Mouse (Mus musculus): ENCODE measurements around the gene Arhgap32.
A peak's percentile ranks its signal among the peaks of the same experiment; 100 is the strongest.
"Not testable (repeated sequence)": the region's sequence is repeated elsewhere in the genome, so short reads cannot be mapped to it uniquely, and the experiment has no call there.

The Arhgap32 gene

DNA sequence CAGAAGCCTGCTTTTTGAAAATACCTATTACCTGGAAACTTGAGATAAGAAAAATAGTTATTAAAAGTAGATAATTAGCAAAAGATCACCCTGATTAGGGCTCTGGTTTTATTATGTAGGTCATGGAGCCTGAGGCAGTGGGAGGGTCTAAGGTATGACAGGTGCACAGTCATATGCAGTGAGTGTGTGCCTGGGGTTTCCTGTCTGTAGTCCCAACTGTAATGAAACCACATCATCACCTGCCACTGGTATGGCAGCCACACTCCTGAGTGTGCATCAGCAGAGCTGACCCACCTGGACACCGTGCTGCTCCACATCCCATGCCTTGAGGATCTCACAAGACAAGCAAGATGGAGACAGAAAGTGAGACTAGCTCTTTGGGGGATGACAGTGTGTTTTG, at the start of gene Arhgap32:
Arhgap32 (plus strand) TSS at position 351 of the 400 bp plus-strand sequence.
- no peak for DNase-seq (ENCODE audit: low read depth)

DNA sequence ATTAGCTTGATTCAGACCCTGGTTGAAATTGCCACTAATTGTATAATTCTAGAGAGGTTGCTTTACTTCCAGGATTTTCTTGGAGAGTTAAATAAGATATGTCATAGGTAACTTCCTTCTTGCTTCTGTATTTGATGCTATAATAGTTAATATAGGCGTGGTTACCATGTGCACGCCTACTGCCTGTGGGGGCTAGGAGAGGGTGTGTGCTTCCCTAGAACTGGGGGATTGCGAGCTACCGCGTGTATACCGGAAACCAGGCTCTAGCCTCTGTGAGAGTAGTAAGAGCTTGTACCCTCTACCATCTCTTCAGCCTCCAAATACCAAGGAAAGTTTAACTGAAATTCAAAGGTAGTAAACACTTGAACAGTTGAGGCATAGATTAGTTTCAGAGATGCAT, 43.2 kb upstream of the Arhgap32 start:
- no peak for DNase-seq (ENCODE audit: low read depth)

GRCm38 (mm10) chr9:32088106-32088776, 27.7 kb upstream of the Arhgap32 start:
- DNase-seq (ENCODE audit: low read depth), result no peak

DNA sequence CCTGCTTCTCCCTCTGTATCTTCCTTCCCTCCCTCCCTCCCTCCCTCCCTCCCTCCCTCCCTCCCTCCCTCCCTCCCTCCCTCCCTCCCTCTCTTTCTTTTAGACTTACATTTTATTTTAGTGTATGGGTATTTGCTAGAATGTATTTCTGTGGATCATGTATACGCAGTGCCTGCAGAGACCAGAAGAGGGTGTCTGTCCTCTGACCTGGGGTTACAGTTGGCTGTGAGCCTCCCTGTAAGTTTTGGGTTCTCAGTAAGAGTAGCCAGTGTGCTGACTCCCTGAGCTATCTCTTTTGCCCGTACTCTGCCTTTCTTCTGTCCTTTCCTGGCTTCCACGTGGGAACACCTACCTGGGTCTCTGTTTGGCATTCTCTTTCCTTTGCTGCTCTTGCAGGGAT, 27.1 kb upstream of the Arhgap32 start:
- DNase-seq (ENCODE audit: low read depth), result no peak

- DNase-seq (ENCODE audit: low read depth), result no peak
These were observed 22.5 kb upstream of the Arhgap32 start for GRCm38 (mm10) chr9:32093456-32093855.

GRCm38 (mm10) chr9:32094351-32095120, 21.4 kb upstream of the Arhgap32 start:
- no peak for DNase-seq (ENCODE audit: low read depth)

DNA sequence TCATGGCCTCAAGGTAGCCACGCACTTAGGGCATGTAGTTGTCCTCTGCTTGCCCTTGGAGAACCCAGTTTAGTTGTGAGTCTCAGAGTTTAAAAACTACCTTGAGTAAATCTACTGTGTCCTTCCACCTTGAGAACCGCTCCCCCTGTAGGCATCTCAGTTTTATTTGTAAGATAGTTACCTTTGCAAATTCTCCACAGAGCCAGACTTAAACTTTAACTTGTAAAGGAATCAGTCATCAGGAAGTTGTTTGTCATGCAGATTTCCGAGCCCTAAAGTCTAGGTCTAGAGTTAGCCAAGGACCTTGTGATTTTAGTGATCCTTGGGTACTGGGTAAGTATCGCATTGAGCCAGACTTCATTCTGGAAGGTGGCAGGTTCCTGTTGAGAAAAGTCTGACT, 20.4 kb upstream of the Arhgap32 start:
- no peak for DNase-seq (ENCODE audit: low read depth)

DNA sequence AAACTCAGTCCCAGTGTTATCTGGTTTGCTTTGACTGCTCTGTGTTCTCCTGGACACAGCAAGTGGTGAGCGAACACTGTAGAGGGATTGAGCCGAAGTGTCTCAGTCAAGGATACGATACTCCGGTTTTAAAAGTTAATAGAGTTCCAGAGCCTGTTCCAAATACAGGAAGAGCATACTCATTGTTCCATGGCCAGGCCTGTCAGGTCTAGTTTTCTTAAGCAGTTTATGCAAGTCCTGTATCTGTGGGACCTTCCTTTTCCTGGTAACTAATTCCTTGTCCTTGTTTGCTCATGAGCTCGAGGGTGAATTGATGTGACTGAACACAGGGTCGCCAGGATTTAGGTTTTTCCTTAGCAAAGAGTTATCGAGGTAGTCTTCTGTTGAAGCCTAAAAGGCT, 19.4 kb upstream of the Arhgap32 start:
- DNase-seq (ENCODE audit: low read depth), result no peak

DNA sequence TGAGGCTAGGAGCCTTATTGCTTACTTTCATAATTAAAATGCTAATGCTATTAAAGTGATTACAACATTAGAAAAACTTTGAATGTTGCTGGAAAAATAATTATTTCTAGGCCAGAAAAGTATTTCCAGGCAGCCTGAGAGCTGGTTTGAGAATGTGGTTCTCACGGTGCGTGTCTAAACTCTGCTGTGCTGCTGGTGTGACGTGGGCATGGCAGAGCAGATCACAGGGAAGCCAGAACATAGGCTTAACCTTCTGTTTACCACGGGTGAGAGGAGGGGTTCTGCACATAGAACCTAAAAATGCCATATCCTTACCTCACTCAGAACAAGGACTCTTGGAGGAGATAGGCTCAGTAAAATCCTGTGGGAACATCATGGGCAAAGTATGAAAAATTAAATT, 18.8 kb upstream of the Arhgap32 start:
- DNase-seq (ENCODE audit: low read depth), result no peak

DNA sequence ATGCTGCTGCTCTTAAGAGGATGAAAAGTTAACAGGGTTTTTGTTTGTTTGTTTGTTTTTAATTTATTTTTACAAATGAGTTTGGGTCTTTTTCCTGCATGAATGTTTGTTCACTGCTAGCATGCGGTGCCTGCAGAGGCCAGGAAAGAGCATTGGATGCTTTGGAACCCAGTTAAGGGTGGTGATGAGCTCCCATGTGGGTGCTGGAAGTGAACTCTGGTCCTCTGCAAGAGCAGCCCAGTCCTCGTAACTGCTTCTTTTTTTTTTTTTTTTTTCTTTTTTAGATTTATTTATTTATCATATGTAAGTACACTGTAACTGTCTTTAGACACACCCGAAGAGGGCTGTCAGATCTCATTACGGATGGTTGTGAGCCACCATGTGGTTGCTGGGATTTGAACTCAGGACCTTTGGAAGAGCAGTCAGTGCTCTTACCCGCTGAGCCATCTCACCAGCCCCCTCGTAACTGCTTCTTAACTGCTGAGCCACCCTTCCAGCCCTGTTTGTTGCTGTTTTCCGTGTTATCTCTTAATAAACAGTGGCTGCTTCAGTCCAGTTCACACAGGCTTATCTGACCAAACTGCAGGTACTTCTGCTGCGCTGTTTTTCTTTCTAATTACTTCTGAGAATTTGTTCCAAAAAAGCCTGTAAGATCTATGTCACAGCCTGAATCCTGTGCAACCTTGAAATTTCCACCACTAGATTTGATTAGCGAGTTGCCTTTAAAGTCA, 17.3 kb upstream of the Arhgap32 start:
- DNase-seq (ENCODE audit: low read depth), result no peak

- no peak for DNase-seq (ENCODE audit: low read depth)
These were observed 15.4 kb upstream of the Arhgap32 start for GRCm38 (mm10) chr9:32100561-32100960.

GRCm38 (mm10) chr9:32101488-32101887, 14.4 kb upstream of the Arhgap32 start:
- no peak for DNase-seq (ENCODE audit: low read depth)

- no peak for DNase-seq (ENCODE audit: low read depth)
These were observed 11.3 kb upstream of the Arhgap32 start for GRCm38 (mm10) chr9:32104670-32105069.

- DNase-seq (ENCODE audit: low read depth), result no peak
These were observed 5.6 kb upstream of the Arhgap32 start for GRCm38 (mm10) chr9:32110376-32110775.

DNA sequence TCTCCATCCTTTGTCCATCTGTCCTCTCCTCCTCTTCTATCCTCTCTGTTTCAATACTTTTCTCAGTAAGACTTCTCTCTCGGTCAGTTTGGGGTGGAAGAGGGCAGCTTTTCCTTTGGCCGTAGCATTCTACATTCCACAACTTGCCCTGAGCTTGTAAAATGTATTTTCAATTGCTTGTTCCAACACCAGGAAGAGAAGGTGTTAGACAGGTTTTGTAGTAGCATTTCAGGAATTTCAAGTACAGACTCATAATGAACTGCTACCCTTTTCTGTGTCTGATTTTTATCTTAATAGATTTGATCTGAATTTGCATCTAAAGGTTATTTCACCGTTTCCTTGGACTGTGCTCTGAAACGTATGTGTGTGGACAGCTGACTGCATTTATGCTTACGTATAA, 336 bp downstream of the Arhgap32 start:
- DNase-seq (ENCODE audit: low read depth), result no peak

- DNase-seq (ENCODE audit: low read depth), result peak; percentile 69
These were observed 1.9 kb downstream of the Arhgap32 start for GRCm38 (mm10) chr9:32117876-32118275.

DNA sequence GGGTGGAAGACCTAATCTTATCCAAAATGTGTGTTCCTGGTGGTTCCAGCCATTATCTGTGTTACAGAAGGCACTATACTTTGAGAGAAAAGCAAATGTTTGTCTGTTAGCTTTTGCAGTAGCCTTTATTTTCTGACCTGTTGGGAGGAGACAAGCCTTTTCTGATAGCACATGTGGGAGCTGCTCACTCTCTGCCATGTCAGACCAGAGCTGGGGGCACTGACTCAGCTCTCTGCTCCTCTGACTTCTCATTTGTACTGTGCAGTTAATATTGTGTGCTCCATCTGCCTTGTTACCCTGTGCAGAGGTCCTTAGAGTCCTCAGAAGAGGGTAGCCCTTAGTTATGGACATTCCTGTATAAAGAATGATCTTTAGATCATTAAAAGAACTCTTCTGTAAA, 2.5 kb downstream of the Arhgap32 start:
- peak; percentile 10 for DNase-seq (ENCODE audit: low read depth)

- no peak for DNase-seq (ENCODE audit: low read depth)
These were observed 3.6 kb downstream of the Arhgap32 start for GRCm38 (mm10) chr9:32119586-32119985.

DNA sequence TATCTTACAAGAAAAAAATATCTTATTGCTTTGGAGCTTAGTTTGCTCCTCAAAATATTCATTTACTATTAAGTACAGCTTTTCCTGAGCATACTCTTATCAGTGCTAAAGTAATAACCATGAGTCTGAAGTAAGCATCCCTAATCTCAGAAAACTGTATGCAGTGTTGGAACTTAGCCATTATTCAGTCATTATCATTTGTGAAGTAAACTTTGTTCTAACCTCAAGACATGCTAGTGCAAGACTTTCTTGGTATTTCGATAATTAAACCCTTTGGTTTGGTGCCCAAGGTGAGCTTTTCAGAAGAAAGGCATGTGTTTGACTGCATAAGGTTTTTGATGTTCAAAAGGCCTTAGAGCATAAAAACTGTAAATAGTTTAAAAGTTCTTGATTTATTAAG, 4.2 kb downstream of the Arhgap32 start:
- no peak for DNase-seq (ENCODE audit: low read depth)

GRCm38 (mm10) chr9:32121271-32121670, 5.3 kb downstream of the Arhgap32 start:
- not testable (repeated sequence) for DNase-seq (ENCODE audit: low read depth)

DNA sequence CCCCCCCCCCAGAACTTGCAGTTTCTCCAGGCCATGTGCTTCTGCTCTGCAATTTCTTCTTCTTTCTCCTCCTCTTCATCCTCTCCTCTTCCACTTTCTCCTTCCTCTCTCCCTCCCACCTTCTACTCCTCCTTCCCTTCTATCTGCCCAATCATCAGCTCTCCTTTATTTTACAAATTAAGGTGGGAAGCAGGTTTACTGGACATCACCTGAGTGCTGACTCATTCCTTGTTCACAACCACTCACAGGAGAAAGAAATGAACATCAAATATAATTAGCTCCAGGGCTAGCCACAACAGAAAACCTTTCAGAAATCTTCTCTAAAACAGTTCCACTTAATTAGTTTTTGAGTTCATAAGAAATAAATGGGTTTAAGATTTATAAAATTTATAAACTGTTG, 20.3 kb downstream of the Arhgap32 start:
- no peak for DNase-seq (ENCODE audit: low read depth)

GRCm38 (mm10) chr9:32136680-32137295, 20.9 kb downstream of the Arhgap32 start:
- DNase-seq (ENCODE audit: low read depth), result no peak
